Mouse (Mus musculus): ENCODE data around the gene Gm28042. TPM values are rescaled to one million over a fixed set of nuclear protein-coding genes. Genes with fewer than 3 reads are reported as not detected.

Gm28042 gene
- polyA plus RNA-seq, 1 experiment from 2014 or later = 0.89 TPM

- H3K27me3 ChIP-seq (ENCODE audit: insufficient read depth, low read length) = no peaks in the 10 kb centered on the region
- WGBS = 69% methylated on average over 14 of the region's 14 CpGs
- peak; percentile 78 for DNase-seq (ENCODE audit: low spot score)
Observed at GRCm38 (mm10) chr2:120084593-120085361, 57.5 kb downstream of the Gm28042 start.

GRCm38 (mm10) chr2:120086038-120086437 lies 58.7 kb downstream of the Gm28042 start:
- Histone ChIP-seq H3K4me2 (ENCODE audit: low read length) (no peak overlapping the region), H3K27me3 (ENCODE audit: insufficient read depth, low read length) (no peaks in the 10 kb centered on the region)

More at GRCm38 (mm10) chr2:120084593-120085361, 57.5 kb downstream of the Gm28042 start:
- no peak overlapping the region for H3K27ac ChIP-seq
- H3K9ac ChIP-seq (ENCODE audit: low read depth, low read length) = no peak overlapping the region
- H3K4me2 ChIP-seq (ENCODE audit: low read length) = no peak overlapping the region
- no peak overlapping the region for H3K4me3 ChIP-seq (replicated peaks; ENCODE audit: low read depth, low read length)
- ATAC-seq (replicated peaks; ENCODE audit: low FRiP score, low read depth) = peak; percentile 69; the same call in 1 of the 2 replicates
- no peaks in the 10 kb centered on the region for H3K9me3 ChIP-seq (replicated peaks; ENCODE audit: low read length)
- H3K4me1 ChIP-seq (replicated peaks; ENCODE audit: insufficient read depth, low read length) = no peaks in the 10 kb centered on the region
- H3K36me3 ChIP-seq (ENCODE audit: insufficient read depth, low read length) = 0 out of 2 replicates have a peak, but pooled peaks cover under 1% of the 10 kb centered on the region
- peak; percentile 76 for TF ChIP-seq CTCF (IDR thresholded peaks at IDR 0.05; ENCODE audit: low read depth)

GRCm38 (mm10) chr2:120087391-120087790 lies 60.1 kb downstream of the Gm28042 start:
- 0 out of 2 replicates have a peak, but pooled peaks cover 3% of the 10 kb centered on the region for H3K36me3 ChIP-seq (ENCODE audit: insufficient read depth, low read length)
- no peaks in the 10 kb centered on the region for H3K4me1 ChIP-seq (replicated peaks; ENCODE audit: insufficient read depth, low read length)
- H3K9ac ChIP-seq (ENCODE audit: low read depth, low read length) = no peak overlapping the region
- no peak for DNase-seq (ENCODE audit: low spot score)
- H3K27ac ChIP-seq = no peak overlapping the region
- 84% methylated on average over 3 of the region's 3 CpGs for WGBS
- H3K9me3 ChIP-seq (replicated peaks; ENCODE audit: low read length) = no peaks in the 10 kb centered on the region
- TF ChIP-seq CTCF (IDR thresholded peaks at IDR 0.05; ENCODE audit: low read depth) = no peak
- H3K4me3 ChIP-seq (replicated peaks; ENCODE audit: low read depth, low read length) = no peak overlapping the region
- ATAC-seq (replicated peaks; ENCODE audit: low FRiP score, low read depth) = no peak
- no peaks in the 10 kb centered on the region for H3K27me3 ChIP-seq (ENCODE audit: insufficient read depth, low read length)
- H3K4me2 ChIP-seq (ENCODE audit: low read length) = no peak overlapping the region

More at GRCm38 (mm10) chr2:120086038-120086437, 58.7 kb downstream of the Gm28042 start:
- Histone ChIP-seq H3K27ac (no peak overlapping the region), H3K4me3 (replicated peaks; ENCODE audit: low read depth, low read length) (no peak overlapping the region), H3K9me3 (replicated peaks; ENCODE audit: low read length) (no peaks in the 10 kb centered on the region), H3K36me3 (ENCODE audit: insufficient read depth, low read length) (0 out of 2 replicates have a peak, but pooled peaks cover 3% of the 10 kb centered on the region), H3K9ac (ENCODE audit: low read depth, low read length) (no peak overlapping the region), H3K4me1 (replicated peaks; ENCODE audit: insufficient read depth, low read length) (no peaks in the 10 kb centered on the region)
- ATAC-seq (replicated peaks; ENCODE audit: low FRiP score, low read depth) = no peak
- DNase-seq (ENCODE audit: low spot score) = no peak
- 86% methylated on average over 3 of the region's 3 CpGs for WGBS
- TF ChIP-seq CTCF (IDR thresholded peaks at IDR 0.05; ENCODE audit: low read depth) = no peak

GRCm38 (mm10) chr2:120087897-120088296 lies 60.6 kb downstream of the Gm28042 start:
- no peaks in the 10 kb centered on the region for H3K9me3 ChIP-seq (replicated peaks; ENCODE audit: low read length)
- TF ChIP-seq CTCF (IDR thresholded peaks at IDR 0.05; ENCODE audit: low read depth) = no peak
- H3K4me3 ChIP-seq (replicated peaks; ENCODE audit: low read depth, low read length) = no peak overlapping the region
- no peak for ATAC-seq (replicated peaks; ENCODE audit: low FRiP score, low read depth)
- H3K9ac ChIP-seq (ENCODE audit: low read depth, low read length) = no peak overlapping the region
- no peak overlapping the region for H3K27ac ChIP-seq
- H3K36me3 ChIP-seq (ENCODE audit: insufficient read depth, low read length) = 0 out of 2 replicates have a peak, but pooled peaks cover 3% of the 10 kb centered on the region
- DNase-seq (ENCODE audit: low spot score) = no peak
- no peaks in the 10 kb centered on the region for H3K27me3 ChIP-seq (ENCODE audit: insufficient read depth, low read length)
- 82% methylated on average over 2 of the region's 2 CpGs for WGBS
- no peaks in the 10 kb centered on the region for H3K4me1 ChIP-seq (replicated peaks; ENCODE audit: insufficient read depth, low read length)
- H3K4me2 ChIP-seq (ENCODE audit: low read length) = no peak overlapping the region

GRCm38 (mm10) chr2:120090979-120091378 lies 63.7 kb downstream of the Gm28042 start:
- no peak overlapping the region for H3K9ac ChIP-seq (ENCODE audit: low read depth, low read length)
- 76% methylated on average over 17 of the region's 17 CpGs for WGBS
- H3K27me3 ChIP-seq (ENCODE audit: insufficient read depth, low read length) = no peaks in the 10 kb centered on the region
- ATAC-seq (replicated peaks; ENCODE audit: low FRiP score, low read depth) (no peak), DNase-seq (ENCODE audit: low spot score) (no peak)
- 0 out of 2 replicates have a peak, but pooled peaks cover 3% of the 10 kb centered on the region for H3K36me3 ChIP-seq (ENCODE audit: insufficient read depth, low read length)
- H3K4me3 ChIP-seq (replicated peaks; ENCODE audit: low read depth, low read length) = no peak overlapping the region
- H3K27ac ChIP-seq = no peak overlapping the region
- no peaks in the 10 kb centered on the region for H3K4me1 ChIP-seq (replicated peaks; ENCODE audit: insufficient read depth, low read length)
- TF ChIP-seq CTCF (IDR thresholded peaks at IDR 0.05; ENCODE audit: low read depth) = no peak
- no peak overlapping the region for H3K4me2 ChIP-seq (ENCODE audit: low read length)
- H3K9me3 ChIP-seq (replicated peaks; ENCODE audit: low read length) = no peaks in the 10 kb centered on the region

Small RNA genes within 50 kb of the gene (microRNA-seq; reads per million reads assigned to microRNA genes)
- not detected for gene Mir7665

Other genes starting within 250 kb of the Gm28042 start
- gene Rpap1, start 240.0 kb upstream of the Gm28042 start, polyA plus RNA-seq (2015; fragmentation: Nextera tagmentation; extraction: Ambion mirVana) = 15.7 and 19.0 TPM in 2 replicates
- gene Tyro3, start 229.8 kb upstream of the Gm28042 start, polyA plus RNA-seq (2015; fragmentation: Nextera tagmentation; extraction: Ambion mirVana) = 7.7 and 9.7 TPM in 2 replicates
- 17.5 TPM in 2 replicates for gene Mga, start 130.3 kb upstream of the Gm28042 start, polyA plus RNA-seq (2015; fragmentation: Nextera tagmentation; extraction: Ambion mirVana)
- 1.9 and 2.0 TPM in 2 replicates for gene Mapkbp1, start 54.8 kb upstream of the Gm28042 start, polyA plus RNA-seq (2015; fragmentation: Nextera tagmentation; extraction: Ambion mirVana)
- gene Jmjd7, start within 50 bp of the Gm28042 start, polyA plus RNA-seq (2015; fragmentation: Nextera tagmentation; extraction: Ambion mirVana) = 24.7 and 25.7 TPM in 2 replicates
- 0.29 and 0.71 TPM in 2 replicates for gene Pla2g4b, start 5.9 kb downstream of the Gm28042 start, polyA plus RNA-seq (2015; fragmentation: Nextera tagmentation; extraction: Ambion mirVana)
- 67.6 and 79.3 TPM in 2 replicates for gene Ehd4, start 127.1 kb downstream of the Gm28042 start, polyA plus RNA-seq (2015; fragmentation: Nextera tagmentation; extraction: Ambion mirVana)
- gene Pla2g4e, start 217.8 kb downstream of the Gm28042 start, polyA plus RNA-seq (2015; fragmentation: Nextera tagmentation; extraction: Ambion mirVana) = not detected in 2 replicates

All from kidney, postnatal 0 days (tissue).